Mouse (Mus musculus) kidney, embryonic 14.5 days (tissue): Measurements from ENCODE around the gene Tmem212. TPM values are rescaled to one million over a fixed set of nuclear protein-coding genes. Genes with fewer than 3 reads are reported as not detected.

Experiments
- ATAC-seq: fragments of 200-750 bp; cut with Nextera tagmentation; 2 replicates; pipeline ENCODE4 v1.8.0; 2017; ENCODE audit warnings: moderate number of reproducible peaks, mild to moderate bottlenecking, moderate TSS enrichment, moderate library complexity; ENCODE audit not compliant: low FRiP score, low TSS enrichment
- H3K27ac ChIP-seq: fragments of 300-500 bp; sonication (generic); 2 replicates; pipeline ENCODE4 v1.5.1; 2014; ENCODE audit warnings: low read depth, mild to moderate bottlenecking, low read length, moderate library complexity, mixed read lengths
- H3K27me3 ChIP-seq: fragments of 300-500 bp; sonication (generic); 2 replicates; pipeline ENCODE4 v1.6.1; 2014; ENCODE audit warnings: mild to moderate bottlenecking, low read length; ENCODE audit not compliant: control insufficient read depth, insufficient read depth
- H3K36me3 ChIP-seq: fragments of 300-500 bp; sonication (generic); 2 replicates; pipeline ENCODE4 v1.6.1; 2014; ENCODE audit warnings: low read length, mixed read lengths; ENCODE audit not compliant: control insufficient read depth, insufficient read depth
- H3K4me1 ChIP-seq: fragments of 300-500 bp; sonication (generic); 2 replicates; pipeline ENCODE4 v1.6.1; 2014; ENCODE audit warnings: low read length, mixed read lengths; ENCODE audit not compliant: control insufficient read depth, insufficient read depth
- H3K4me2 ChIP-seq: fragments of 300-500 bp; sonication (generic); replicated peaks from 2 replicates; pipeline ENCODE4 v1.6.1; 2014; ENCODE audit warnings: low read depth, mild to moderate bottlenecking, low read length
- H3K4me3 ChIP-seq: fragments of 300-500 bp; sonication (generic); 2 replicates; pipeline ENCODE4 v1.5.1; 2014; ENCODE audit warnings: mild to moderate bottlenecking, low read length
- H3K9ac ChIP-seq: fragments of 300-500 bp; sonication (generic); 2 replicates; pipeline ENCODE4 v1.6.1; 2014; ENCODE audit warnings: low read depth, mild to moderate bottlenecking, low read length, moderate library complexity
- H3K9me3 ChIP-seq: fragments of 300-500 bp; sonication (generic); 2 replicates; pipeline ENCODE4 v1.6.1; 2016; ENCODE audit warnings: low read length; ENCODE audit not compliant: control insufficient read depth
- WGBS: fragments of 180-500 bp; shearing (Covaris S2); extraction: QIAGEN DNeasy Blood & Tissue Kit; methylation state at CpG from one replicate; pipeline ENCODE4 v1.1.7; 2014; 5-methylcytosine and 5-hydroxymethylcytosine counted together
- polyA plus RNA-seq: library from polyadenylated mRNA; unstranded; fragments of >200 nt; fragmentation: Nextera tagmentation; extraction: Ambion mirVana; gene quantifications from 2 replicates; pipeline ENCODE4 v1.2.1, GENCODE M21; 2014

Tmem212 gene
- polyA plus RNA-seq, 1 experiment from 2014 or later, result not detected

DNA sequence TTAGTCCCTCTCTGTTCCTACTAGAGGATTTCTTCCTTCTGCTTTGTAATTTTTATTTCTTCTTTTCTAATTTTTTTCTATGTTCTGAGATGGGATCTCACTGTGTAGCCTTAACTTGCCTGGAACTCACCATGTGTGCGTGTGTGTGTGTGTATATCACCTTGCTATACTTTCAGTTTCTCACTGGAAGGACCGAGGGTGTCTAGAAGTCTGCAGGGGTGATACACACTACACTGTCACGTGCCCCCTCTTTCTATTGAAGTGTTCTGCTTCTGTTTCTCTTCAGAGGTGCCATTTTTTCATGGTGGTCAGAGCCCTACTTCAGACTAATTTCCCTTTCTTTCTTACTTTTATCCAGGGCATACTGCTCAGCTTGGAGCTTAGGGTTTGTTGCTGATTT lies 56.4 kb downstream of the Tmem212 start:
- no peak for ATAC-seq
- Histone ChIP-seq H3K9me3 (no peaks in the 10 kb centered on the region), H3K9ac (no peak overlapping the region), H3K27me3 (no peaks in the 10 kb centered on the region), H3K27ac (no peak overlapping the region), H3K4me3 (no peak overlapping the region), H3K36me3 (no peaks in the 10 kb centered on the region), H3K4me1 (no peaks in the 10 kb centered on the region), H3K4me2 (no peak overlapping the region)
- WGBS, result 71% methylated on average over 3 of the region's 3 CpGs

DNA sequence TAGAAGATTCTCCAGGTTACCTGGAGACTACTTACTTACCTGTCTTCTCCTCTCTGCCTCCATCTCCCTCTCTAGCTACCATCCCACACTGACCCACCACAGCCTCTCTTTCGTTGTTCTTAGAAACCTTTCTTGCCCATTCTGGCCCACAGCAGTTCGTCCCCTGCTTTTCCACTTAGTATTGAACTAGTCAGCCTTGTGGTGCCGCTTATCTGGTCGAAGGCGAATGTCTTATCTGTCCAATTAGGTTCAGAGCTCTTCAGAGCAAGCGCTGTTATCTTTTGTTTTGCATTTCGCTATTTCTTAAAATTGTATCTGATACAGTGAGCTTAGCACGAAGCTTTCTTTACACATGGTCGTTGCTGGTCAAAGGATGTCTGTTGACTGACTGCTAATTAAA lies 56.9 kb downstream of the Tmem212 start:
- ATAC-seq, result no peak
- no peaks in the 10 kb centered on the region for H3K36me3 ChIP-seq
- H3K9me3 ChIP-seq, result no peaks in the 10 kb centered on the region
- no peak overlapping the region for H3K4me2 ChIP-seq
- no peak overlapping the region for H3K27ac ChIP-seq
- H3K9ac ChIP-seq, result no peak overlapping the region
- H3K27me3 ChIP-seq, result no peaks in the 10 kb centered on the region
- WGBS, result 91% methylated on average over 9 of the region's 9 CpGs
- no peaks in the 10 kb centered on the region for H3K4me1 ChIP-seq
- no peak overlapping the region for H3K4me3 ChIP-seq

DNA sequence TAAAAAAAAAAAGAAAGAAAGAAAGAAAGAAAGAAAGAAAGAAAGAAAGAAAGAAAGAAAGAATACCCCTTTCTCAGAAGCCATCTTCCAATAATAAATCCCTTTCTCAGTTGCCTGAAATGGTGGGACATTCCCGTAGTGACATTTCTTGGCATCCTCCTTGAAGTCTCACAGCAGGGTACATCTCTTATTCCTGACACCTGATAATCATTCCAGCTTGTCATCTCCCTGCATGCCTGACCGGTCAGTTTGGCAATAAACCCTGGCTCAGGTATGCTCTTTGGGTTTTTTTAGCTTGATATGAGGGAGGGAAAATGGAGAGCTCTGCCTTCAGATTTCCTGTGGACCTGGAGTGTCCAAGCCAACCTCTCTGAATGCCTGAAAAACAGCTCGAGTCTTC lies 59.9 kb downstream of the Tmem212 start:
- 89% methylated on average over 3 of the region's 3 CpGs for WGBS
- H3K27me3 ChIP-seq, result no peaks in the 10 kb centered on the region
- H3K9ac ChIP-seq, result no peak overlapping the region
- no peaks in the 10 kb centered on the region for H3K9me3 ChIP-seq
- no peak overlapping the region for H3K4me3 ChIP-seq
- H3K36me3 ChIP-seq, result no peaks in the 10 kb centered on the region
- no peaks in the 10 kb centered on the region for H3K4me1 ChIP-seq
- no peak for ATAC-seq
- H3K27ac ChIP-seq, result no peak overlapping the region
- no peak overlapping the region for H3K4me2 ChIP-seq

DNA sequence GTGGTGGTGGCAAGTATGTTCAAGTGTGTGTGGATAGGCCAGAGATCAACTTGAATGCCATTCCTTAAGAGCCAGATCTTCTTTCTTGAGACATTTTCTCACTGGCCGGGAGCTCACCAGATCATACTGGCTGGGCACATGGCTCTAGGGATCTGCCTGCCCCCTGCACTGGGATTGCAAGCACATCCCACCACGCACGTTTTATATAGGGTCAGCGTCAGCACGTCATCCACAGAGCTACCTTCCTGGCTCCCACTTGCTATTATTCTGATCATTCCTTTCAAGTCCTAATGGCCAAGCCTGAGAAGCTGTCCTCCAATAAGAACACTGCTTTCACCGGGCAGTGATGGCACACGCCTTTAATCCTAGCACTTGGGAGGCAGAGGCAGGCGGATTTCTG lies 60.4 kb downstream of the Tmem212 start:
- H3K4me1 ChIP-seq, result no peaks in the 10 kb centered on the region
- 96% methylated on average over 8 of the region's 8 CpGs for WGBS
- H3K4me3 ChIP-seq, result no peak overlapping the region
- no peaks in the 10 kb centered on the region for H3K9me3 ChIP-seq
- ATAC-seq, result no peak
- no peak overlapping the region for H3K4me2 ChIP-seq
- H3K27ac ChIP-seq, result no peak overlapping the region
- no peaks in the 10 kb centered on the region for H3K27me3 ChIP-seq
- no peaks in the 10 kb centered on the region for H3K36me3 ChIP-seq
- H3K9ac ChIP-seq, result no peak overlapping the region

DNA sequence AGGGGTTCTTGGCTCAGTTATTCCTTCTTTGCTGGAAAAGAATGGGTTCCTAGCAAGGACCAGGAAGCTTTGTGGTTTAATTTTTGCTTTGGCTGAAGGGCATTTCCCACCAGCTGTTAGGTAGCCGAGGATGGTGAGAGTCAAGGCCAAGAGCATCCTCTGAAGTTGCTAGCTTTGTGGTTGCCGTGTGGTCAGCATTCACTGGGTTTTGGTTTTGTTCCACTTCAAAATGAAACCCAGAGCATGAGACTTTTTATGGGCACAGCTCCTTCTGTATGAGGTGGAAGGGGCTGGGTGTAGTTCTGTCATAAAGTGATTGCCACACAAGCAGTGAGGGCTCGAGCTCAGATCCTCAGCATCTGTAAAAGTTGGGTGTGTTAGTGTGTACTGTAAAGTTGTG lies 67.4 kb downstream of the Tmem212 start:
- H3K4me3 ChIP-seq, result no peak overlapping the region
- no peak for ATAC-seq
- H3K9me3 ChIP-seq, result no peaks in the 10 kb centered on the region
- 79% methylated on average over 3 of the region's 3 CpGs for WGBS
- no peak overlapping the region for H3K27ac ChIP-seq
- H3K4me1 ChIP-seq, result no peaks in the 10 kb centered on the region
- H3K9ac ChIP-seq, result no peak overlapping the region
- no peak overlapping the region for H3K4me2 ChIP-seq
- no peaks in the 10 kb centered on the region for H3K27me3 ChIP-seq
- no peaks in the 10 kb centered on the region for H3K36me3 ChIP-seq

DNA sequence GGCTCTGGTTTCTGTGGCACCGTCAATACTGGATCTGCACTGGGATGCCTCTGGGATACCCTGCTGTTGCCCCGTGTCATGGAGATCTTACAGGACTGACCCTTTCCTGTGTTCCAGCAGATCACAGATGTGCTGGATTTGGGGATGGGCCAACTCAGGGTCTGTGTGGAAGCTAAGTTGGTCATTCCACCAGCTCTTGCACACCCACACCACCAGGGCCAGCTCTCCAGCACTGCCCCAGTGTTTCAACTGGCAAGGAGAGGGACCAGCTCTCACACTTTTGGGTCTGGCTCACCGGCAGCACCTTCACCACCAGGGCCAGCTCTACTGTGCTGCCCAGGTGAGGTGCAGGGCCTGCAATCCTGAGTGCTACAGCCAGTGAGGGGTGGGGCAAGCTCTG lies 68.9 kb downstream of the Tmem212 start:
- no peaks in the 10 kb centered on the region for H3K4me1 ChIP-seq
- no peaks in the 10 kb centered on the region for H3K9me3 ChIP-seq
- WGBS, result 88% methylated on average over 3 of the region's 3 CpGs
- H3K4me3 ChIP-seq, result no peak overlapping the region
- ATAC-seq, result no peak
- no peaks in the 10 kb centered on the region for H3K27me3 ChIP-seq
- H3K36me3 ChIP-seq, result no peaks in the 10 kb centered on the region
- no peak overlapping the region for H3K4me2 ChIP-seq
- no peak overlapping the region for H3K9ac ChIP-seq
- H3K27ac ChIP-seq, result no peak overlapping the region

DNA sequence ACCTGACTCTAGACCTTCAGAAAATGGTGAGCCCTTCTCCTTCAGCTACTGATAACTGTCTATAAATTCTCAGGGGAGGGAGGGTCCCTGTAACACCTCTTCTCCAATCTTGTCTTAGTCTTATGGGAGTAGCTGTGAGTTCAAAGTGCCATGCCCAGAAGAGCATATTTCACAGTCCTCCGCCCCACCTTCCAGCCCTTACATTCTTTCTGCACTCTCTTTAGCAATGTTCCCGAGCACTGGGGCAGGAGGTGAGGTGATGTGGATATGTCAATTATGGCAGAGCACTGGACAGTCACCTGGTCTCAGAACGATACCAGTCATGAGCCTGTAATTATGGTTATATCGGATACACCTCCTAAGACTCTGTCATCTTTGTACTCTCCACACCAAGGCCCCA lies 70.2 kb downstream of the Tmem212 start:
- Histone ChIP-seq H3K4me3 (no peak overlapping the region), H3K4me1 (no peaks in the 10 kb centered on the region), H3K27ac (no peak overlapping the region), H3K4me2 (no peak overlapping the region), H3K9me3 (no peaks in the 10 kb centered on the region), H3K36me3 (no peaks in the 10 kb centered on the region), H3K27me3 (no peaks in the 10 kb centered on the region), H3K9ac (no peak overlapping the region)
- ATAC-seq, result no peak
- WGBS, result 70% methylated on average over 4 of the region's 4 CpGs

Other genes with a start within 250 kb of the Tmem212 start
- 18.5 and 28.7 TPM in 2 replicates for gene Fndc3b, start 185.1 kb downstream of the Tmem212 start, polyA plus RNA-seq
- gene Pld1, start 42.3 kb upstream of the Tmem212 start, polyA plus RNA-seq, result 2.9 and 4.8 TPM in 2 replicates